Mouse (Mus musculus): Measurements from ENCODE around the gene 4930447C04Rik. TPM values are rescaled to one million over a fixed set of nuclear protein-coding genes. Genes with fewer than 3 reads are reported as not detected.

The 4930447C04Rik gene
- polyA plus RNA-seq, 1 experiment from 2014 or later: 1.8 TPM

Other genes starting within 250 kb of the 4930447C04Rik start
- 33.9 and 44.0 TPM in 2 replicates for gene Ppm1a, start 183.3 kb downstream of the 4930447C04Rik start, polyA plus RNA-seq (2015; fragmentation: Nextera tagmentation; extraction: Ambion mirVana)
- 1.3 and 2.9 TPM in 2 replicates for gene Six6, start 882 bp downstream of the 4930447C04Rik start, polyA plus RNA-seq (2015; fragmentation: Nextera tagmentation; extraction: Ambion mirVana)
- gene Six1, start 113.1 kb upstream of the 4930447C04Rik start, polyA plus RNA-seq (2015; fragmentation: Nextera tagmentation; extraction: Ambion mirVana): 0.22 and 0.42 TPM in 2 replicates
- 0.89 and 1.0 TPM in 2 replicates for gene Six4, start 172.7 kb upstream of the 4930447C04Rik start, polyA plus RNA-seq (2015; fragmentation: Nextera tagmentation; extraction: Ambion mirVana)
- 20.8 and 21.6 TPM in 2 replicates for gene Mnat1, start 182.9 kb upstream of the 4930447C04Rik start, polyA plus RNA-seq (2015; fragmentation: Nextera tagmentation; extraction: Ambion mirVana)

Measured in forebrain, embryonic 13.5 days (tissue).